ENCODE assay signal across 22 mouse cellular contexts in genomic region chr7:124500636-124501035, GRCm38 (mm10).
"Had no signal": no experiment of that assay in that cellular context is flagged by ENCODE, and none has a peak within 500 bp of the region (broad histone marks: within the 10 kb centered on the region; RNA-seq: fewer than 3 reads in every experiment).

No protein-coding gene starts in this region.

- DNase-seq: lung, adult 2 months; lung, postnatal 14 days; lung, postnatal 36 days; midbrain, embryonic 14.5 days; retina, postnatal 1 day; right cerebral cortex, adult 18-20 months; right cerebral cortex, postnatal 25 days; right cerebral cortex, postnatal 4 days; spleen, adult 18-20 months; thymus, adult 18-20 months; thymus, postnatal 14 days; thymus, postnatal 36 days had no signal

- H3K27ac ChIP-seq: lung, embryonic 15.5 days; macrophage; midbrain, embryonic 10.5 days; midbrain, embryonic 12.5 days; neural tube, embryonic 13.5 days; neural tube, embryonic 15.5 days had no signal

- H3K4me1 ChIP-seq: lung, embryonic 15.5 days; megakaryocyte, embryonic 14.5 days; midbrain, embryonic 10.5 days; midbrain, embryonic 12.5 days had no signal

- H3K36me3 ChIP-seq: lung, embryonic 15.5 days; midbrain, embryonic 10.5 days; midbrain, embryonic 12.5 days; neural tube, embryonic 13.5 days; neural tube, embryonic 15.5 days had no signal

- H3K4me3 ChIP-seq: lung, embryonic 15.5 days; megakaryocyte, embryonic 14.5 days; midbrain, embryonic 10.5 days; midbrain, embryonic 12.5 days; myocyte; neural tube, embryonic 13.5 days; neural tube, embryonic 15.5 days had no signal

- H3K9me3 ChIP-seq: lung, embryonic 15.5 days; megakaryocyte, embryonic 14.5 days; midbrain, embryonic 10.5 days; midbrain, embryonic 12.5 days; neural tube, embryonic 13.5 days; neural tube, embryonic 15.5 days had no signal

- ATAC-seq: lung, postnatal 0 days; midbrain, embryonic 16.5 days had no signal

- H3K27me3 ChIP-seq: lung, embryonic 15.5 days; megakaryocyte, embryonic 14.5 days; midbrain, embryonic 12.5 days; neural tube, embryonic 13.5 days; neural tube, embryonic 15.5 days had no signal

- H3K4me2 ChIP-seq: lung, embryonic 15.5 days; midbrain, embryonic 12.5 days; neural tube, embryonic 13.5 days; neural tube, embryonic 15.5 days had no signal

- H3K9ac ChIP-seq: lung, embryonic 15.5 days; midbrain, embryonic 12.5 days; neural tube, embryonic 13.5 days; neural tube, embryonic 15.5 days had no signal
